Mouse (Mus musculus): Measurements from ENCODE around the gene Jazf1. TPM values are rescaled to one million over a fixed set of nuclear protein-coding genes. Genes with fewer than 3 reads are reported as not detected.
A peak's percentile ranks its signal among the peaks of the same experiment; 100 is the strongest.

Gene Jazf1
- polyA plus RNA-seq, 1 experiment from 2014 or later, result 5.4 TPM

- ATAC-seq, result no peak
- Histone ChIP-seq H3K4me1 (ENCODE audit: control insufficient read depth, insufficient read depth, low read length) (no peaks in the 10 kb centered on the region), H3K9ac (ENCODE audit: low read depth, low read length) (no peak overlapping the region), H3K9me3 (ENCODE audit: control insufficient read depth, low read length) (no peaks in the 10 kb centered on the region), H3K36me3 (ENCODE audit: control insufficient read depth, insufficient read depth, low read length) (no peaks in the 10 kb centered on the region), H3K27ac (ENCODE audit: low read length) (no peak overlapping the region), H3K27me3 (replicated peaks; ENCODE audit: control insufficient read depth, insufficient read depth, low read length) (no peaks in the 10 kb centered on the region), H3K4me2 (ENCODE audit: low read depth, low read length) (no peak overlapping the region), H3K4me3 (ENCODE audit: low read length) (no peak overlapping the region)
- WGBS, result 47% methylated on average over 4 of the region's 4 CpGs
These were observed 180.8 kb downstream of the Jazf1 start for GRCm38 (mm10) chr6:52887541-52888203.

GRCm38 (mm10) chr6:52883773-52884172, 184.7 kb downstream of the Jazf1 start:
- Histone ChIP-seq H3K4me3 (ENCODE audit: low read length) (no peak overlapping the region), H3K9ac (ENCODE audit: low read depth, low read length) (no peak overlapping the region), H3K4me2 (ENCODE audit: low read depth, low read length) (no peak overlapping the region), H3K9me3 (ENCODE audit: control insufficient read depth, low read length) (no peaks in the 10 kb centered on the region), H3K27ac (ENCODE audit: low read length) (no peak overlapping the region), H3K4me1 (ENCODE audit: control insufficient read depth, insufficient read depth, low read length) (no peaks in the 10 kb centered on the region), H3K36me3 (ENCODE audit: control insufficient read depth, insufficient read depth, low read length) (no peaks in the 10 kb centered on the region), H3K27me3 (replicated peaks; ENCODE audit: control insufficient read depth, insufficient read depth, low read length) (no peaks in the 10 kb centered on the region)
- ATAC-seq, result no peak
- WGBS, result 59% methylated on average over 2 of the region's 2 CpGs

- Histone ChIP-seq H3K27me3 (replicated peaks; ENCODE audit: control insufficient read depth, insufficient read depth, low read length) (no peaks in the 10 kb centered on the region), H3K4me3 (ENCODE audit: low read length) (no peak overlapping the region), H3K4me1 (ENCODE audit: control insufficient read depth, insufficient read depth, low read length) (no peaks in the 10 kb centered on the region), H3K9ac (ENCODE audit: low read depth, low read length) (no peak overlapping the region), H3K27ac (ENCODE audit: low read length) (no peak overlapping the region), H3K36me3 (ENCODE audit: control insufficient read depth, insufficient read depth, low read length) (no peaks in the 10 kb centered on the region), H3K4me2 (ENCODE audit: low read depth, low read length) (no peak overlapping the region), H3K9me3 (ENCODE audit: control insufficient read depth, low read length) (no peaks in the 10 kb centered on the region)
- 21% methylated on average over 4 of the region's 4 CpGs for WGBS
- no peak for ATAC-seq
These were observed 191.3 kb downstream of the Jazf1 start for GRCm38 (mm10) chr6:52877176-52877575.

GRCm38 (mm10) chr6:52871306-52871705, 197.1 kb downstream of the Jazf1 start:
- Histone ChIP-seq H3K9ac (ENCODE audit: low read depth, low read length) (no peak overlapping the region), H3K4me3 (ENCODE audit: low read length) (no peak overlapping the region), H3K36me3 (ENCODE audit: control insufficient read depth, insufficient read depth, low read length) (no peaks in the 10 kb centered on the region), H3K9me3 (ENCODE audit: control insufficient read depth, low read length) (no peaks in the 10 kb centered on the region), H3K27ac (ENCODE audit: low read length) (no peak overlapping the region), H3K27me3 (replicated peaks; ENCODE audit: control insufficient read depth, insufficient read depth, low read length) (no peaks in the 10 kb centered on the region), H3K4me1 (ENCODE audit: control insufficient read depth, insufficient read depth, low read length) (no peaks in the 10 kb centered on the region), H3K4me2 (ENCODE audit: low read depth, low read length) (no peak overlapping the region)
- WGBS, result 37% methylated on average over 2 of the region's 2 CpGs
- no peak for ATAC-seq

GRCm38 (mm10) chr6:52869252-52869651, 199.2 kb downstream of the Jazf1 start:
- Histone ChIP-seq H3K36me3 (ENCODE audit: control insufficient read depth, insufficient read depth, low read length) (no peaks in the 10 kb centered on the region), H3K27me3 (replicated peaks; ENCODE audit: control insufficient read depth, insufficient read depth, low read length) (no peaks in the 10 kb centered on the region), H3K4me3 (ENCODE audit: low read length) (no peak overlapping the region), H3K4me2 (ENCODE audit: low read depth, low read length) (no peak overlapping the region), H3K9me3 (ENCODE audit: control insufficient read depth, low read length) (no peaks in the 10 kb centered on the region), H3K9ac (ENCODE audit: low read depth, low read length) (no peak overlapping the region), H3K4me1 (ENCODE audit: control insufficient read depth, insufficient read depth, low read length) (no peaks in the 10 kb centered on the region), H3K27ac (ENCODE audit: low read length) (no peak overlapping the region)
- ATAC-seq, result no peak
- 74% methylated on average over 2 of the region's 2 CpGs for WGBS

GRCm38 (mm10) chr6:52868352-52868751, 200.1 kb downstream of the Jazf1 start:
- H3K4me3 ChIP-seq (ENCODE audit: low read length), result no peak overlapping the region
- H3K27ac ChIP-seq (ENCODE audit: low read length), result no peak overlapping the region
- no peak overlapping the region for H3K4me2 ChIP-seq (ENCODE audit: low read depth, low read length)
- no peaks in the 10 kb centered on the region for H3K4me1 ChIP-seq (ENCODE audit: control insufficient read depth, insufficient read depth, low read length)
- 75% methylated on average over 2 of the region's 2 CpGs for WGBS
- no peaks in the 10 kb centered on the region for H3K27me3 ChIP-seq (replicated peaks; ENCODE audit: control insufficient read depth, insufficient read depth, low read length)
- H3K9me3 ChIP-seq (ENCODE audit: control insufficient read depth, low read length), result no peaks in the 10 kb centered on the region
- no peak for ATAC-seq
- no peak overlapping the region for H3K9ac ChIP-seq (ENCODE audit: low read depth, low read length)
- H3K36me3 ChIP-seq (ENCODE audit: control insufficient read depth, insufficient read depth, low read length), result no peaks in the 10 kb centered on the region

GRCm38 (mm10) chr6:52861928-52862327, 206.5 kb downstream of the Jazf1 start:
- WGBS, result 38% methylated on average over 7 of the region's 7 CpGs
- no peaks in the 10 kb centered on the region for H3K27me3 ChIP-seq (replicated peaks; ENCODE audit: control insufficient read depth, insufficient read depth, low read length)
- ATAC-seq, result peak; percentile 70

GRCm38 (mm10) chr6:52861186-52861820, 207.1 kb downstream of the Jazf1 start:
- Histone ChIP-seq H3K27me3 (replicated peaks; ENCODE audit: control insufficient read depth, insufficient read depth, low read length) (no peaks in the 10 kb centered on the region), H3K4me1 (ENCODE audit: control insufficient read depth, insufficient read depth, low read length) (peaks cover 7% of the 10 kb centered on the region), H3K27ac (ENCODE audit: low read length) (peak overlapping the region; percentile 53), H3K9ac (ENCODE audit: low read depth, low read length) (no peak overlapping the region), H3K4me2 (ENCODE audit: low read depth, low read length) (no peak overlapping the region), H3K9me3 (ENCODE audit: control insufficient read depth, low read length) (no peaks in the 10 kb centered on the region), H3K36me3 (ENCODE audit: control insufficient read depth, insufficient read depth, low read length) (no peaks in the 10 kb centered on the region), H3K4me3 (ENCODE audit: low read length) (no peak overlapping the region)
- WGBS, result 71% methylated on average over 9 of the region's 9 CpGs
- no peak for ATAC-seq

More at GRCm38 (mm10) chr6:52861928-52862327, 206.5 kb downstream of the Jazf1 start:
- H3K27ac ChIP-seq (ENCODE audit: low read length), result peak overlapping the region; percentile 57; the same call in 1 of the 2 replicates
- no peak overlapping the region for H3K9ac ChIP-seq (ENCODE audit: low read depth, low read length)
- H3K4me3 ChIP-seq (ENCODE audit: low read length), result no peak overlapping the region
- no peaks in the 10 kb centered on the region for H3K9me3 ChIP-seq (ENCODE audit: control insufficient read depth, low read length)
- peaks cover 7% of the 10 kb centered on the region for H3K4me1 ChIP-seq (ENCODE audit: control insufficient read depth, insufficient read depth, low read length)
- H3K4me2 ChIP-seq (ENCODE audit: low read depth, low read length), result no peak overlapping the region
- no peaks in the 10 kb centered on the region for H3K36me3 ChIP-seq (ENCODE audit: control insufficient read depth, insufficient read depth, low read length)

- Histone ChIP-seq H3K27me3 (replicated peaks; ENCODE audit: control insufficient read depth, insufficient read depth, low read length) (no peaks in the 10 kb centered on the region), H3K4me2 (ENCODE audit: low read depth, low read length) (no peak overlapping the region), H3K9me3 (ENCODE audit: control insufficient read depth, low read length) (no peaks in the 10 kb centered on the region), H3K27ac (ENCODE audit: low read length) (no peak overlapping the region), H3K9ac (ENCODE audit: low read depth, low read length) (no peak overlapping the region), H3K4me3 (ENCODE audit: low read length) (no peak overlapping the region), H3K4me1 (ENCODE audit: control insufficient read depth, insufficient read depth, low read length) (peaks cover 7% of the 10 kb centered on the region), H3K36me3 (ENCODE audit: control insufficient read depth, insufficient read depth, low read length) (no peaks in the 10 kb centered on the region)
- 33% methylated on average over 6 of the region's 6 CpGs for WGBS
- no peak for ATAC-seq
These were observed 207.7 kb downstream of the Jazf1 start for GRCm38 (mm10) chr6:52860713-52861112.
